Mouse (Mus musculus) midbrain, embryonic 11.5 days (tissue): ENCODE measurements around the gene Fam214b. TPM values are rescaled to one million over a fixed set of nuclear protein-coding genes. Genes with fewer than 3 reads are reported as not detected.
A peak's percentile ranks its signal among the peaks of the same experiment; 100 is the strongest.

Source experiments
- ATAC-seq: fragments of 200-750 bp; cut with Nextera tagmentation; 2 replicates; pipeline ENCODE4 v1.8.0; 2017; ENCODE audit warnings: moderate TSS enrichment, moderate library complexity; ENCODE audit not compliant: low FRiP score
- DNase-seq: peaks from one replicate; pipeline ENCODE4 v3.0.0; 2015; ENCODE audit warnings: low spot score; ENCODE audit errors: missing footprints
- H3K27ac ChIP-seq: fragments of 300-500 bp; sonication (generic); 2 replicates; pipeline ENCODE4 v1.5.1; 2014; ENCODE audit warnings: low read depth, low read length
- H3K27me3 ChIP-seq: fragments of 300-500 bp; sonication (generic); 2 replicates; pipeline ENCODE4 v1.6.1; 2014; ENCODE audit warnings: mild to moderate bottlenecking, low read length, moderate library complexity, mixed read lengths; ENCODE audit not compliant: control insufficient read depth, insufficient read depth
- H3K36me3 ChIP-seq: fragments of 300-500 bp; sonication (generic); 2 replicates; pipeline ENCODE4 v1.6.1; 2014; ENCODE audit warnings: mild to moderate bottlenecking, low read length, moderate library complexity, mixed read lengths; ENCODE audit not compliant: control insufficient read depth, insufficient read depth
- H3K4me1 ChIP-seq: fragments of 300-500 bp; sonication (generic); 2 replicates; pipeline ENCODE4 v1.6.1; 2014; ENCODE audit warnings: low read length; ENCODE audit not compliant: control insufficient read depth, insufficient read depth
- H3K4me2 ChIP-seq: fragments of 300-500 bp; sonication (generic); 2 replicates; pipeline ENCODE4 v1.6.1; 2014; ENCODE audit warnings: mild to moderate bottlenecking, moderate library complexity
- H3K4me3 ChIP-seq: fragments of 300-500 bp; sonication (generic); 2 replicates; pipeline ENCODE4 v1.5.1; 2014; ENCODE audit warnings: low read depth, low read length
- H3K9ac ChIP-seq: fragments of 300-500 bp; sonication (generic); 2 replicates; pipeline ENCODE4 v1.6.1; 2014; ENCODE audit warnings: low read length
- H3K9me3 ChIP-seq: fragments of 300-500 bp; sonication (generic); 2 replicates; pipeline ENCODE4 v1.6.1; 2016; ENCODE audit warnings: low read length; ENCODE audit not compliant: control insufficient read depth
- WGBS: fragments of 180-500 bp; shearing (Covaris S2); extraction: QIAGEN DNeasy Blood & Tissue Kit; methylation state at CpG from one replicate; pipeline ENCODE4 v1.1.7; 2014; 5-methylcytosine and 5-hydroxymethylcytosine counted together
- polyA plus RNA-seq: library from polyadenylated mRNA; unstranded; fragments of >200 nt; fragmentation: Nextera tagmentation; extraction: Ambion mirVana; gene quantifications from 2 replicates; pipeline ENCODE4 v1.2.1, GENCODE M21; 2014

Fam214b gene
- polyA plus RNA-seq, 1 experiment from 2014 or later, result 24.4 TPM

DNA sequence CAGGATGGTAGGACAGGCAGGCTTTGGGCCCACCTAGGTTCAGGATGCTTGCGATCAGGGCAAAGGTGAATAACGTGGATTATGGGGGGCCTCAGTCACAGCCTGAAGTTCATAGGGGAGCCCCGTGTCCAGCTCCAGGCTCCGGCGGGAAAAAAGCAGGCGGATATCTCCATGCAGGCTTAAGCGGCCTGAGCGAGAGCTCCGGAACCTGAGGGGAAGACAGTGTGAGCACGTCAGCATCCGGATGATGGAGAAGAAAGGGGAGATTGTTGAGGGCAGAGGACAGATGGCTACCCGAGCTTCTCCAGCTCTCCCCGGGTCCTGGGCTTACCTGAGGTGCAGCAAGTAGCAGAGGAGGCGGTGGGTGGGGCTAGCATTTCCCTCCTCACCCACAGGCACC lies 12.5 kb downstream of the Fam214b start:
- no peak overlapping the region for H3K4me3 ChIP-seq
- WGBS, result 85% methylated on average over 14 of the region's 14 CpGs
- DNase-seq, result no peak
- no peaks in the 10 kb centered on the region for H3K27me3 ChIP-seq
- no peak overlapping the region for H3K4me2 ChIP-seq
- H3K9me3 ChIP-seq, result no peaks in the 10 kb centered on the region
- no peak overlapping the region for H3K9ac ChIP-seq
- peaks cover 18% of the 10 kb centered on the region for H3K4me1 ChIP-seq
- H3K36me3 ChIP-seq, result peaks cover 21% of the 10 kb centered on the region
- no peak for ATAC-seq
- no peak overlapping the region for H3K27ac ChIP-seq

DNA sequence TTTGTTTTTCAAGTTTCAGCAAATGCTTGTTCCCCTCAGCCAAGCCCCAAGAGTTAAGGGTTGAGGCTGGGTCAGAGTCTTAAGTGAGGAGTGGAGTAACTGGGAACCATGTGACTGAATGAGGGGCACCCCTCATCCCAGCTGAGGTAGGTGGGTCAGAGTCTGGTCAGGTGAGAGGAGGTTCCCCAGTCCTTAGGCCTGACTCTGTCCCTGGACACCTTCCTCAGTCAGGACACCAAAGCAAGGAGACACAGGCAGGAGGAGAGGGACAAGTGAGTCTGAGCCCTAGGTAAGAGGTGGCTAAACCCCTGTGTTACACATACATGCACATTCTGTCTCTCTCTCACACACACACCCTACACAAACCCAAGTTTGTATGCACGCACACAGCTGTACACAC lies 13.5 kb downstream of the Fam214b start:
- Histone ChIP-seq H3K27me3 (no peaks in the 10 kb centered on the region), H3K27ac (peak overlapping the region; percentile 91), H3K9me3 (no peaks in the 10 kb centered on the region), H3K4me3 (no peak overlapping the region), H3K4me2 (no peak overlapping the region), H3K36me3 (peaks cover 21% of the 10 kb centered on the region), H3K4me1 (peaks cover 18% of the 10 kb centered on the region), H3K9ac (no peak overlapping the region; the same call in 1 of the 2 replicates)
- DNase-seq, result no peak
- ATAC-seq, result no peak
- 77% methylated on average over 1 of the region's 1 CpGs for WGBS

DNA sequence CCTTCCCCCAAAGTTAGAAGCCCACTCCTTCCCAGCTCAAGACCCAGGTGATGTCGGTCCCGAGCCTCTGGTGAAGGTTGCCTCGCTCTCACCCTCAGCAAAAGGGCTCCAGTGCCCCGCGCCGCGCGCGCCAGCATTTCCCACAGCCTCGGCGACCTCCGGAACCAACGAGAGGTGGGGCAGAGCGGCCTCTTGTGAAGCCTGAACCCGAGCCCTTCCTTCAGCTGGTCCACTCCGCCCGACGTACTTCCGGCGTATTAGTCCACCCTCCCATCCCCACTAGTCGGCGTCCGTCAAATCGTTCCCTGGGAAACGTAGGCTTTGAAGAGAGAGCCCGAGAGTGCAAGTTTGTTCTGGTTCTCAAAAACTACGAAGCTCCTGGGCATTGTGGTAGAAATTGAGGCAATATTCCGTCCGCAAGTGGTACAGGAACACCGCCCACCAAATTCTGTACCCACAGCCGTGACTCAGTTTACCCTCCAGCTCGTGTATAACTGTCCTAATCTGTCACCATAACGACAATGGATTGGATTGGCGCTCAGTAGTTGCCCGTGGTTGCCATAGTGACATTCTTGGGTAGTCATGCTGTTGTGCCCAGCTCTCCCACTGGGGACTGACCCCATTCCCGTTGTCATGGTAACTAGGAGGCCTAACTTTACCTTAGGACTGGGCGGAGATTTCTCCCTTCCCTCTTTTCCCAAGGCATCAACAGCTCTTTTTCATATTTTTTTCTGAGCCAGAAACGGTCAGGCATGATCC lies 14.6 kb downstream of the Fam214b start, which contains the start of gene Stoml2:
Gene Stoml2, minus strand, starts transcription at position 474 of the 759 bp plus-strand sequence.
- under 1% methylated on average over 38 of the region's 38 CpGs for WGBS
- peaks cover 19% of the 10 kb centered on the region for H3K36me3 ChIP-seq
- peaks cover 17% of the 10 kb centered on the region for H3K4me1 ChIP-seq
- peak within 1 kb of the TSS; percentile 91 for H3K27ac ChIP-seq
- H3K4me3 ChIP-seq, result peak within 1 kb of the TSS; percentile 63
- peak; percentile 96 for ATAC-seq
- peak within 1 kb of the TSS; percentile 80 for H3K4me2 ChIP-seq
- no peaks in the 10 kb centered on the region for H3K9me3 ChIP-seq
- peak; percentile 99 for DNase-seq
- H3K27me3 ChIP-seq, result no peaks in the 10 kb centered on the region
- peak within 1 kb of the TSS; percentile 85 for H3K9ac ChIP-seq

DNA sequence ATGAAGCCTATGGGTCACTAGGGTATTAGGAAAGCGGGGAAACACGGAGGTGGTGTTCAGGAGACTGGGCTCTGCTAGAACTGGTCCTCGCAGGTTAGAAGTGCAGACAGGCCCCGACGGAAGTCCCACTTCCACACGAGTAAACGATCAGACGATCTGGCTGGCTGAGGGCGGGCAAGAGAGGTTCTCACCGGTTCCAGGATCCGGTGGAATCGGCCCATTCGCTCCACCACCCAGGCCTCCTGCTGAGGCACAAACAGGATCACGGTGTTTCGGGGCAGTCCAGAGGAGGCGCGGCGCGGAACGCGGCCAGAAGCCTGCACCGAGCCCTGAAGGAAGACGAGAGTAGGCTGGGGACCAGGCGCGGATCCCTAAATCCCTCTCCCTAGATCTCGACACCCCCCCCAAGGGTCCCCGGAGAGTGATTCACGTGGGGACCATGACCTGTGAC lies 15.2 kb downstream of the Fam214b start:
- Histone ChIP-seq H3K27me3 (no peaks in the 10 kb centered on the region), H3K4me1 (peaks cover 17% of the 10 kb centered on the region), H3K27ac (peak overlapping the region; percentile 91), H3K4me2 (peak overlapping the region; percentile 80), H3K4me3 (peak overlapping the region; percentile 63), H3K9me3 (no peaks in the 10 kb centered on the region), H3K36me3 (peaks cover 14% of the 10 kb centered on the region), H3K9ac (peak overlapping the region; percentile 85)
- DNase-seq, result no peak
- ATAC-seq, result peak; percentile 65; the same call in 1 of the 2 replicates
- WGBS, result 1% methylated on average over 28 of the region's 28 CpGs

DNA sequence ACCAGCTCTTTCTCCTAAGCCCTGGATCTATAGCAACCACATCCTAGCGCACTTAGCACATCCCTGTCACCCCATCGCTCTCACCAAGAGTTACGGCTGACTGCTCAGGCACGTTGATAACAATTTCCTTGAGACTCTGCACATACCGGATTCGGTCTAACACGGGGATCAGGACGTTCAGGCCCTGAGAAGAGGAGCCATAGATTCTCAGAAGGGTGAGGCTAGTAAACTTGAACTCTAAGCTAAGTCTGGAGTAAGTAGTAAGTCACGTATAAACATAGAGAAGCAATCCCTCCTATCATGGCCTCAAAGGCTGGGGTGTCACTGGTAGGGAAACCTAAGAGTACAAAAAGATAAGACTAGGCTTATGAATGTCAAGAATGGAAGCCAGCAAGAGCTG lies 15.7 kb downstream of the Fam214b start:
- ATAC-seq (no peak), DNase-seq (no peak)
- no peaks in the 10 kb centered on the region for H3K9me3 ChIP-seq
- H3K27ac ChIP-seq, result no peak overlapping the region; the same call in 1 of the 2 replicates
- H3K9ac ChIP-seq, result peak overlapping the region; percentile 85
- H3K4me1 ChIP-seq, result peaks cover 17% of the 10 kb centered on the region
- peak overlapping the region; percentile 63 for H3K4me3 ChIP-seq
- H3K4me2 ChIP-seq, result peak overlapping the region; percentile 80
- 80% methylated on average over 9 of the region's 9 CpGs for WGBS
- peaks cover 14% of the 10 kb centered on the region for H3K36me3 ChIP-seq
- no peaks in the 10 kb centered on the region for H3K27me3 ChIP-seq

DNA sequence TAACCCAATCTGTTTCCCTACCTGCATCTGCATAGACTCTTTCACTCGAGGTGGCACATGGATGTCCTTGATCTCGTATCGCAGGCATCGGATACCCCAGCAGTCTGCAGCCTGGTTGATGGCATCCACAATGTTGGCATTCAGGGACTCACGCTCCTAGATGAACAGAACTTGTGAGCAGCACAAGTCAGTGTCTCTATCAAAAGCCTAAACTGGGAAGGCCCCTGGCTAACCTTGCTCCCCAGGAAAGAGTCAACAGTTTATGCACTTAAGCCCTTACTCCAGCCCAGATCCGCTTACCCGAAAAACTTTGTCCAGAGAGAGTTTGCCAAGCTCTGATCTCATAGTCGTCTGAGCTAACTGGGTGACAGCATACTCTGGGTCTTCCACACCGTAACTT lies 16.3 kb downstream of the Fam214b start:
- Histone ChIP-seq H3K36me3 (peaks cover 14% of the 10 kb centered on the region), H3K4me3 (no peak overlapping the region), H3K9ac (no peak overlapping the region), H3K4me2 (no peak overlapping the region; the same call in 1 of the 2 replicates), H3K27me3 (no peaks in the 10 kb centered on the region), H3K27ac (no peak overlapping the region), H3K4me1 (peaks cover 20% of the 10 kb centered on the region), H3K9me3 (no peaks in the 10 kb centered on the region)
- no peak for ATAC-seq
- peak; percentile 66 for DNase-seq
- WGBS, result 91% methylated on average over 9 of the region's 9 CpGs

DNA sequence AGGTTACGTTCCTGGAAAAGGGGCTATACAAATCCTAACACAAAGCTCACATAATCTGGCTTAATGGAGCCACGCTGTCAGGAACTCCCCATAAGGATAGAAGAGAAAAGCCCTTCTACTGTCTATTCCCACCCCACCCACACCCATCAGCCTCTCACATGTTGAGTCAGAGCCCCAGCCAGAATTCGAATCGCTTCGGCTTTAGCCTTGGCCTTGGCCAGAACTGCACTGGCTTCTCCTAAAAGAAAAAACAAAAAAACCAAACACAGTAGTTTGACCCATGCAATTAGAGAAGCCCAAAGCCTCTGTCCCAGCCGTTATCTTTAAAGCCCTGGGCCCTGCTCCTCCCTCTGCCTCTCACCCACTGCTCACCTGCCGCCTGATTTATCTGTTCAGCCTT lies 16.9 kb downstream of the Fam214b start:
- Histone ChIP-seq H3K27me3 (no peaks in the 10 kb centered on the region), H3K36me3 (peaks cover 14% of the 10 kb centered on the region), H3K4me3 (no peak overlapping the region), H3K4me2 (no peak overlapping the region), H3K4me1 (peaks cover 26% of the 10 kb centered on the region), H3K27ac (no peak overlapping the region), H3K9me3 (no peaks in the 10 kb centered on the region), H3K9ac (no peak overlapping the region)
- no peak for ATAC-seq
- peak; percentile 35 for DNase-seq
- WGBS, result 91% methylated on average over 7 of the region's 7 CpGs

DNA sequence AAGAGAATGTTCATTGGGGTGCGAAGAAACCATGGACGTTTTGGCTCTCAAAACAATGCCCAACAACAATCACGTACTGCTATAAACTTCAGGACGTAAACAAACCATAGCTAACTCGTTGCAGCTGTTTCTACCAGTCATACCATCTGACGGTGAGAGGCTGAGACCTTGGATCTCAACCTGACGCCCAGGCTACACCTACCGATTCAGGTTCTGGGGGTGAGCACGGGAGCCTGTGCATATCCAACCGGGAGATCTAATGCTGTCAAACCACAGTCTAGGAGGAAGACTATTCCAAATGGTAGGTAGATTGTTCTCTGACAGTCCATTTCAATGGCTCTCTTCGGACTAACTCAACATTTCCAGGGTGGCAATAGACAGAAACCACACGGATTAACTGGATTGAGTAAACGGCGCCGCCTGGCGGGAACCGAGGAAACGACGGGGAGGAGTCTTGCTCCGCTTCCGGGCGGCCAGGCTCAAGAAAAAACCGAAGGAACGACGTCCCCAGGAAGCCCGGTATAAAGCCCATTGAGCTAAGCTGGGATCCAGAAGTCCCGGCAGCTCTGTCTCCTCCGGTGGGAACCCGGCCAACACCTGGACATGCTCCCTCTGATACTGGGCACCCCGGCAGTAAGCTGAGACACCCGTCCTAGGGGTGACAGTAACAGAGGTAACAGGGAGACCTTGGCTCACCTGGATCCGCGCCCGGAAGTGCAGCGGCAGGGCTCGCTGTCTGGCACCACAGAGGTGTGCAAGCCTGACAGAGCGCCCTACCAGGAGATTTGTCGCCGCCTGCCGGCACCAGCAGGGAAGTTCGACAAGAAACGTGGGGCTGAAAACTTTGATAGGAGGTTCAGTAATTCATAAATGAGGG lies 20.7 kb downstream of the Fam214b start, which contains the start of gene Pigo:
Gene Pigo, minus strand, starts transcription at position 736 of the 877 bp plus-strand sequence.
- Histone ChIP-seq H3K9ac (peak within 1 kb of the TSS; percentile 61), H3K4me1 (peaks cover 11% of the 10 kb centered on the region), H3K27me3 (no peaks in the 10 kb centered on the region), H3K36me3 (peaks cover 14% of the 10 kb centered on the region), H3K9me3 (no peaks in the 10 kb centered on the region), H3K4me3 (peak within 1 kb of the TSS; percentile 51), H3K27ac (peak within 1 kb of the TSS; percentile 57), H3K4me2 (peak within 1 kb of the TSS; percentile 67)
- peak; percentile 99 for DNase-seq
- peak; percentile 91 for ATAC-seq
- WGBS, result 11% methylated on average over 42 of the region's 42 CpGs
